Mouse (Mus musculus): ENCODE measurements around the gene Cox6b2. TPM values are rescaled to one million over a fixed set of nuclear protein-coding genes. Genes with fewer than 3 reads are reported as not detected.
A peak's percentile ranks its signal among the peaks of the same experiment; 100 is the strongest.
"Not testable (repeated sequence)": the region's sequence is repeated elsewhere in the genome, so short reads cannot be mapped to it uniquely, and the experiment has no call there.

Cox6b2 gene
- 25.4 and 26.4 TPM in 2 replicates for polyA plus RNA-seq (2012)

DNA sequence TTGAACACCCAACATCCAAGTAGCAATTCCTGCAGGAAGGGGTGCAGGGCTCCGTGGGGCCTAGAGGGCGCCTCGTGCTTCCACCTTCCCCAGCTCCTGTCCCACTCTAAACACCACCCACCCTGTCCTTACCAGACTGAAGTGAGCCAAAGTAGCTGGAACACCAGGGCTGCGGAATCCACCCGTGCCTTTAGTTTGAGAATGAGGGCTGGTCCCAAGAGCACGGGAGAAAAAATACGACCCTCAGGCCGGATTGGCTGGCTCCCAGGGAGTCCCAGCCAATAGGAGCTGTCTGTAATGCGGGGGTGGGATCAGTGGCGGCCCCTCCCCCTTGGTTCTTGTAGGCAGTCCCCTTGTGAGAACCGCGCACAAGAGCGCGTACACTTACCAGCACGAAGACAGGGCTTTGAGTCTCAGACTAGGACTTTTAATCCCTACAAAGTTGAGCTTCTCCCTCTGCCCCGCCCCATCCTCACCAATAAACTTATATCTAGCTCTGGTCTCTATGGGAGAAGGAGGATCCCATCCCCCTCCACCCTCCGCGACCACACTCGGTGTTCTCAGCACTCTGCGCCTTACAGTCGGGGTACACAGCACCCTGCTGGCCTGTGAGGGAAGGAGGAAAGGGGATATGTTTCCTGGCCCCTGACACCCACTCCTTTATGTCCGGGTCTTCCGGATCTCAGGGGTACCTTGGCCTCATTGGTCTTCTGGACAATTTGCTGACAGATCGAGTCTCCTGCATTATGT lies at the start of gene Cox6b2:
TSS of gene Cox6b2 (minus strand) at position 274 of the 750 bp plus-strand sequence.
- H3K4me3 ChIP-seq (replicated peaks) = peak within 1 kb of the TSS; percentile 67
- peaks cover 4% of the 10 kb centered on the region for H3K27me3 ChIP-seq (ENCODE audit: control insufficient read depth)
- TF ChIP-seq TAL1 (IDR thresholded peaks at IDR 0.05; ENCODE audit: low read length) (no peak), GATA1 (IDR thresholded peaks at IDR 0.05; ENCODE audit: low read length) (no peak)
- H3K4me1 ChIP-seq (ENCODE audit: control insufficient read depth) = peaks cover 61% of the 10 kb centered on the region
- H3K36me3 ChIP-seq (ENCODE audit: control insufficient read depth) = peaks cover 37% of the 10 kb centered on the region
- H3K9me3 ChIP-seq (ENCODE audit: control insufficient read depth, low read length) = peaks cover 15% of the 10 kb centered on the region

DNA sequence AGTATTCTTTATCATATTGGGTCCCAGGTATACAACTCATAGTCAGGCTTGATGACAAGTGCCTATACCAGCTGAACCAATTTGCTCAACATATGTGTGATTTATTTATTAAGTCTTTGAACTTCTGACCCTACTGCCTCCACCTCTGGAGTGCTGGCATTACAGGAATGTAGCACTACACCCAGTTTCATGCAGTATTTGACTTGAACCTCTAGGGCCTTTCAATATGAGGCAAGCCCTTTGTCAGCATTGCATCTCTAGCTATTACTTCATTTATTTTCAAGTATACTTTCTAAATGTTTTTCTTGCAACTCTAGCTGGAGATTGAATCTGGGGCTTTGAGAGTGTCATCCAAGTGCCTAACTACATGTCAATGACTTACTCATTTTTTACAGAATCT lies 49.4 kb upstream of the Cox6b2 start:
- H3K4me1 ChIP-seq (ENCODE audit: control insufficient read depth) = peaks cover 8% of the 10 kb centered on the region
- H3K4me3 ChIP-seq (replicated peaks) = no peak overlapping the region
- no peaks in the 10 kb centered on the region for H3K9me3 ChIP-seq (ENCODE audit: control insufficient read depth, low read length)
- TF ChIP-seq TAL1 (IDR thresholded peaks at IDR 0.05; ENCODE audit: low read length) = no peak
- TF ChIP-seq GATA1 (IDR thresholded peaks at IDR 0.05; ENCODE audit: low read length) = no peak
- no peaks in the 10 kb centered on the region for H3K27me3 ChIP-seq (ENCODE audit: control insufficient read depth)
- H3K36me3 ChIP-seq (ENCODE audit: control insufficient read depth) = peaks cover 84% of the 10 kb centered on the region

DNA sequence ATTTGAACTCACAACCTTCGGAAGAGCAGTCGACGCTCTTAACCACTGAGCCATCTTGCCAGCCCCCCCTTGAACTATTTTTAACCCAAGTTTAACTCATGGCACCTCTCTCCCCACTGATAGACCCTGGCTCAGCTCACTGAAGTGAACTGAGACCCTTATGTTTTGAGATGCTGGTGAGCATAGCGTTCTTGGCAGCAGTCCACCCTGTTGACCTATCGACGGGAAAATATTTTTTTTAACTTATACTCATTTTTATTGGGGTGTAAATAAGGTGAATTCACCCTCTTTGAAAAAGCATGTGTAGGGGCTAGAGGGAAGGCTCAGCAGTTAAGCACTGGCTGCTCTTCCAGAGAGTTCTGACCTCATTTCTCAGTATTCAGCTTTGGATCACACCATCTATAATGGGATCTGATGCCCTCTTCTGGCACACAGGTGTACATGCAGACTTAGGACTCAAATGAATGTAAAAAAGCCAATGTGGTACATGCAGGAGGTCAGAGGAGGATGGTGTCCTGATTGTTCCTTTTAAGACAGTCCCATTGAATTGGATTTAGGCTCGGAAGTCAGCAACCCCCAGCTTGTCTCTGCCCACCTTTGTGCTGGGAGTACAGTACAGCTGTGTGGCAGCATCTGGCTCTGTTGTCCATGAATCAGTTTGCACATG lies 43.0 kb upstream of the Cox6b2 start:
- Histone ChIP-seq H3K27me3 (ENCODE audit: control insufficient read depth) (no peaks in the 10 kb centered on the region), H3K9me3 (ENCODE audit: control insufficient read depth, low read length) (no peaks in the 10 kb centered on the region), H3K36me3 (ENCODE audit: control insufficient read depth) (peaks cover 62% of the 10 kb centered on the region), H3K4me3 (replicated peaks) (no peak overlapping the region), H3K4me1 (ENCODE audit: control insufficient read depth) (peaks cover 38% of the 10 kb centered on the region)
- TF ChIP-seq GATA1 (IDR thresholded peaks at IDR 0.05; ENCODE audit: low read length) (no peak), TAL1 (IDR thresholded peaks at IDR 0.05; ENCODE audit: low read length) (no peak)

DNA sequence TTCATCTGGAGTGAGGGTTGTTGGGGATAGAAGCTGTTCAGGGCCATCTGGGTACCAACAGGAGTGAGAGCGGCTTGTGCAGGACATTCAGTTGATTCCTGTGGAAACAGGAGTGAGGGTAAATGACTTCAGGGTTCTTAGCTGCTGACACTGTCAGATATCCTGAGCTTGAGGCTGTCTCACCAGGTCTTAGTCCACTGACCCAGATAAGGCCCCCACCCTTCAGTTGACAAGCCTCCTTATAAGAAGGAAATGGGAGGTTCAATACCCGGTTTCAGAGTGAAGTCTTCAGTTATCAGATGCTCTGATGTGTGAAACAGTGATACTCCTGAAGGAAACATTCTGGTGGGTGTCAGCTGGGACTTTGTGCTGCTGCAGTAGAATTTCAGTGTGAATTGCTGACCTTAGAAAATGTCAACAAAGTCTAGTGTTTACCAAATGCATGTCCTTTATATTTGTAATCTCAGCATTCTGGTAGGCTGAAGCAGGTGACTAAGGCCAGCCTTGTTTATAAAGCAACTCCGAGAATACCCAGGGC lies 41.8 kb upstream of the Cox6b2 start:
- Histone ChIP-seq H3K36me3 (ENCODE audit: control insufficient read depth) (peaks cover 62% of the 10 kb centered on the region), H3K9me3 (ENCODE audit: control insufficient read depth, low read length) (no peaks in the 10 kb centered on the region), H3K4me1 (ENCODE audit: control insufficient read depth) (peaks cover 46% of the 10 kb centered on the region), H3K27me3 (ENCODE audit: control insufficient read depth) (no peaks in the 10 kb centered on the region), H3K4me3 (replicated peaks) (peak overlapping the region; percentile 74)
- TF ChIP-seq GATA1 (IDR thresholded peaks at IDR 0.05; ENCODE audit: low read length) (no peak), TAL1 (IDR thresholded peaks at IDR 0.05; ENCODE audit: low read length) (no peak)

DNA sequence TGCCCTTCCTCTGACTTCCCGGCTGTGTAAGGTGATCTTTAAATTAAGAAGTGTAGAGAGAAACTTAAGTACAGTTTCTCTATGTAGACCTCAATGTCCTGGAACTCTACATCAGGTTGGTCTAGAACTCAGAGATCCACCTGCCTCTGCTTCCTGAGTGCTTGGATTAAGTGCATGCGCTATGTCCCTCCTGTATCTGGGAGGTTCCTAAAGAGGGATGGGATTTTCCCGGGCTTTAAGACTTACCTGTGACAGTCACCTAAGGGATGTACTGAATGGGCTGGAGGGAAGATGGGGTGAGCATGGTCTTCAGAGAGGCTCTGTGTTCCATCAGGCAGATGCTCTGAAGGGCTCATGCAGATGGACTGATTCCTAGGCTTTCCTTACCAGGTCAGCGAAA lies 40.8 kb upstream of the Cox6b2 start:
- Histone ChIP-seq H3K4me1 (ENCODE audit: control insufficient read depth) (peaks cover 56% of the 10 kb centered on the region), H3K36me3 (ENCODE audit: control insufficient read depth) (peaks cover 54% of the 10 kb centered on the region)

DNA sequence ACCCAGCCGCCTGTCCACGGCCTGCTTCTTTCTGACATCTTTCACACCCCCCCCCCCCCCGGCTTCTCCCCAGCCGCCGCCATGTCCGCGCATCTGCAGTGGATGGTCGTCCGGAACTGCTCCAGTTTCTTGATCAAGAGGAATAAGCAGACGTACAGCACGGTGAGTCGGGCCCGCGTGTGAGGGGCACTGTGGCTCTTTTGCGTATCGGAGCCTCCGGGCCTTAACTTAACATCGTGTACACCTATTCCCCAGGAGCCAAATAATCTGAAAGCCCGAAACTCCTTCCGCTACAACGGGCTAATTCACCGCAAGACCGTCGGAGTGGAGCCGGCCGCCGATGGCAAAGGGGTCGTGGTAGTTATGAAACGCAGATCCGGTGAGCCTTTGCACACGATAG lies 40.4 kb upstream of the Cox6b2 start:
- not testable (repeated sequence) for H3K9me3 ChIP-seq (ENCODE audit: control insufficient read depth, low read length); H3K27me3 ChIP-seq (ENCODE audit: control insufficient read depth)
- Histone ChIP-seq H3K4me3 (replicated peaks) (peak overlapping the region; percentile 74), H3K4me1 (ENCODE audit: control insufficient read depth) (peaks cover 60% of the 10 kb centered on the region), H3K36me3 (ENCODE audit: control insufficient read depth) (peaks cover 50% of the 10 kb centered on the region)

More for the DNA sequence above, 40.8 kb upstream of the Cox6b2 start:
- Histone ChIP-seq H3K9me3 (ENCODE audit: control insufficient read depth, low read length) (no peaks in the 10 kb centered on the region), H3K27me3 (ENCODE audit: control insufficient read depth) (no peaks in the 10 kb centered on the region), H3K4me3 (replicated peaks) (peak overlapping the region; percentile 74)
- TF ChIP-seq TAL1 (IDR thresholded peaks at IDR 0.05; ENCODE audit: low read length) = no peak
- TF ChIP-seq GATA1 (IDR thresholded peaks at IDR 0.05; ENCODE audit: low read length) = no peak

DNA sequence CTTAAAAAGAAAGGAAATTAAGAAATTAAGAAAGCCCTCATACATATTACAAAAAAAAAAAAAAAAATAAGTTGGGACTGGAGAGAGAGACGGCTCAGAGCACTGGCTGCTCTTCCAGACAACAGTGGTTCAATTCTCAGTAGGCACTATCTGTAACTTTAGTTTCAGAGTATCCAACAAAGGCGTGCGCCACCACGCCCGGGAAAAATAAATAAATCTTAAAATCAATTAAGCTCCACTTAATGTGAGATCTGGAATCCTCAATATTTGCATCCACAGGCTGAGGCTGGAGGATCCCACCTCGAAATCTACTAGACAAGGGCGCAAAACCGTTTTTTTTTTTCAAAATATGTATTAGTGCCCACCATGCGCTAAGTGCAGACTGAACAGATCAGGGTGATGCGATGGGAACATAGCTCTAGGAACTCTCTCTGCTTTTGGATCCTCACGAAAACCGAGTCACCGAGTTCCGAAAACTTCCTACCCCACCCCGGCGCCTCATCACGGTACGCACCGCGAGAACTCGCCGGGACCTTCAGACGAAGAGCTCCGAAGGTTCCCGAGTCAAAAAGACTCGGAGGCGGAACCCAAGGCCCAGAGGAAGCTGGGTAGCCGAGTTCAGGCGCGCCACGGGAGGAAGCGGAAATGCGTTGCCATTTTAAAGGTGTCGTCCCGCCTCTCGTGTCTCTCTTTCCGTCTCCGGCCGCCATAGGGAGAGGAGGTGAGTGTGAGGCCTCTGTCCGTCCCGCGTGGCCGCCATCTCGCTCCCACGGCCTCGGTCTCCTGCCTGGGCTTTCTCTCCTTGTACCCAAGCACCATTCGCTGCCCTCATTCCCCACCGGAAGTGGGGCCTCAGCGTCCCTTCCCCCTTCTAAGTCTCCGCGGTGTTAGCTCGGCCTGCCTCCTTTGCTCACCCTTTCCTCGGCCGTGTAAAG lies 39.7 kb upstream of the Cox6b2 start, which contains the start of gene Rpl28:
TSS of gene Rpl28 (plus strand) at position 597 of the 935 bp plus-strand sequence.
- H3K4me1 ChIP-seq (ENCODE audit: control insufficient read depth) = peaks cover 64% of the 10 kb centered on the region
- H3K27me3 ChIP-seq (ENCODE audit: control insufficient read depth) = no peaks in the 10 kb centered on the region
- H3K9me3 ChIP-seq (ENCODE audit: control insufficient read depth, low read length) = no peaks in the 10 kb centered on the region
- no peak for TF ChIP-seq GATA1 (IDR thresholded peaks at IDR 0.05; ENCODE audit: low read length)
- no peak for TF ChIP-seq TAL1 (IDR thresholded peaks at IDR 0.05; ENCODE audit: low read length)
- H3K36me3 ChIP-seq (ENCODE audit: control insufficient read depth) = peaks cover 43% of the 10 kb centered on the region
- H3K4me3 ChIP-seq (replicated peaks) = peak within 1 kb of the TSS; percentile 74

DNA sequence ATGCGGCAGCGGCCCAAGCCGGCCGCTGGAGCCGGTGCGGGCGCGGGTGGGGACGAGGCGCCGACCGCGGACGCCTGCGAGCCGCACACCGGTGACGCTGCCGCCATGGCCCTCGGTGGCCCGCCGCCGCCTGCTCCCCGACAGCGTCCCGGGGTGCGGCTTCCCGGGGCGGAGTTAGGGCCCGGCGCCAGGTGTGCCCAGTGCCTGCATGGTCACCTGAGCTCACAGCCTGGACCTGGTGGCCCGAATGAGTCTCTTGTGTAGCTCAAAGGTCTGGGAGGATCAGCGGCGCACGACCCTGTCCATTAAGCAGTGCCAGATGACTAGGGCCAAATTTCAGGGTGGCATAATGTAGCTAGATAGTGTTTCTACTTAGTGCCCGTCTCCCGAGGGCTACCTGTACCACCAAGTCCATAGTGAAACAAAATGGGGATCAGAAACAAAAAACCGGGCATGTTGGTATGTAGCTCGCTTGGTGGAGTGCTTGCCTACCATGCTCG lies 36.6 kb upstream of the Cox6b2 start, which contains the start of gene Tmem238:
TSS of gene Tmem238 (minus strand) at position 221 of the 500 bp plus-strand sequence.
- H3K4me1 ChIP-seq (ENCODE audit: control insufficient read depth) = peaks cover 70% of the 10 kb centered on the region
- peaks cover 25% of the 10 kb centered on the region for H3K36me3 ChIP-seq (ENCODE audit: control insufficient read depth)
- H3K27me3 ChIP-seq (ENCODE audit: control insufficient read depth) = no peaks in the 10 kb centered on the region
- TF ChIP-seq GATA1 (IDR thresholded peaks at IDR 0.05; ENCODE audit: low read length) (no peak), TAL1 (IDR thresholded peaks at IDR 0.05; ENCODE audit: low read length) (no peak)
- H3K4me3 ChIP-seq (replicated peaks) = peak within 1 kb of the TSS; percentile 87
- no peaks in the 10 kb centered on the region for H3K9me3 ChIP-seq (ENCODE audit: control insufficient read depth, low read length)
